Mouse (Mus musculus) liver, embryonic 14.5 days (tissue): Measurements from ENCODE around the gene Rgs2. TPM values are rescaled to one million over a fixed set of nuclear protein-coding genes. Genes with fewer than 3 reads are reported as not detected.

Experiments
- ATAC-seq: fragments of 200-750 bp; cut with Nextera tagmentation; 2 replicates; pipeline ENCODE4 v1.8.0; 2017; ENCODE audit warnings: moderate number of reproducible peaks, mild to moderate bottlenecking, moderate library complexity; ENCODE audit not compliant: insufficient read depth
- DNase-seq, 3 experiments: peaks; one replicate each; pipeline ENCODE4 v3.0.0-alpha.2; 2012 to 2013; ENCODE audit warnings: low read depth in 3 of 3, low spot score in 3 of 3
- H3K27ac ChIP-seq: fragments of 300-500 bp; sonication (generic); 2 replicates; pipeline ENCODE4 v1.5.1; 2014; ENCODE audit warnings: moderate library complexity, mild to moderate bottlenecking, control low read depth, inconsistent platforms
- H3K27me3 ChIP-seq: fragments of 300-500 bp; sonication (generic); 2 replicates; pipeline ENCODE4 v1.6.1; 2014; ENCODE audit warnings: mild to moderate bottlenecking, low read length, moderate library complexity; ENCODE audit not compliant: control insufficient read depth, insufficient read depth
- H3K36me3 ChIP-seq: fragments of 300-500 bp; sonication (generic); replicated peaks from 2 replicates; pipeline ENCODE4 v1.6.1; 2014; ENCODE audit warnings: low read depth; ENCODE audit not compliant: control insufficient read depth, insufficient read depth
- H3K4me1 ChIP-seq, 2 experiments: fragments of 200-500 bp in 1 of 2; fragments of 300-500 bp in 1 of 2; sonication (generic) in 1 of 2; replicated peaks; 2 replicates each; pipeline ENCODE4 v1.6.1; 2012 to 2014; ENCODE audit warnings: antibody characterized with exemption in 1 of 2, inconsistent platforms in 1 of 2, low read length in 1 of 2; ENCODE audit not compliant: control insufficient read depth in 2 of 2, insufficient read depth in 2 of 2
- H3K4me2 ChIP-seq: fragments of 300-500 bp; sonication (generic); 2 replicates; pipeline ENCODE4 v1.6.1; 2014; ENCODE audit warnings: low read depth, mild to moderate bottlenecking, control low read depth, moderate library complexity
- H3K4me3 ChIP-seq, 2 experiments: fragments of 200-500 bp in 1 of 2; fragments of 300-500 bp in 1 of 2; sonication (generic) in 1 of 2; 2 replicates each; pipeline ENCODE4 v1.5.1; 2012 to 2014; ENCODE audit warnings: low read depth in 2 of 2, low read length in 2 of 2, mild to moderate bottlenecking in 2 of 2, control low read depth in 1 of 2, inconsistent platforms in 1 of 2, moderate library complexity in 1 of 2; ENCODE audit not compliant: insufficient read depth in 1 of 2
- H3K9ac ChIP-seq: fragments of 300-500 bp; sonication (generic); replicated peaks from 2 replicates; pipeline ENCODE4 v1.6.1; 2014; ENCODE audit warnings: mild to moderate bottlenecking, control low read depth, moderate library complexity
- H3K9me3 ChIP-seq: fragments of 300-500 bp; sonication (generic); 2 replicates; pipeline ENCODE4 v1.6.1; 2016; ENCODE audit warnings: low read length, mixed read lengths; ENCODE audit not compliant: control insufficient read depth
- CTCF ChIP-seq: IDR thresholded peaks from 2 replicates; pipeline ENCODE4 v1.5.1; 2016; ENCODE audit warnings: antibody characterized with exemption, low read depth, control low read depth
- EP300 ChIP-seq: IDR thresholded peaks from 2 replicates; pipeline ENCODE4 v1.6.1; 2016; ENCODE audit warnings: antibody characterized with exemption, low read depth
- WGBS: fragments of 180-500 bp; shearing (Covaris S2); extraction: QIAGEN DNeasy Blood & Tissue Kit; methylation state at CpG from one replicate; pipeline ENCODE4 v1.1.7; 2014; ENCODE audit not compliant: insufficient replicate concordance; 5-methylcytosine and 5-hydroxymethylcytosine counted together
- polyA plus RNA-seq, 2 experiments: library from polyadenylated mRNA; depleted of rRNA in 1 of 2; stranded (reverse) in 1 of 2; unstranded in 1 of 2; fragments of >200 nt; fragmentation: Nextera tagmentation in 1 of 2; extraction: Ambion mirVana in 1 of 2; gene quantifications; 2 replicates each; pipeline versions ENCODE4 v1.2.1 to v1.2.3; 2012 to 2014

The Rgs2 gene
- polyA plus RNA-seq, 2 experiments: 3.4 to 8.2 TPM

GRCm38 (mm10) chr1:143999371-143999920, 4.5 kb downstream of the Rgs2 start:
- Histone ChIP-seq H3K4me3 (no peak overlapping the region), H3K9ac (no peak overlapping the region), H3K9me3 (no peaks in the 10 kb centered on the region), H3K27ac (no peak overlapping the region), H3K27me3 (no peaks in the 10 kb centered on the region), H3K36me3 (no peaks in the 10 kb centered on the region), H3K4me1 (peaks cover under 1 to 6% of the 10 kb centered on the region in 2 experiments), H3K4me2 (no peak overlapping the region)
- ATAC-seq: no peak
- DNase-seq: no peak
- WGBS: 19% methylated on average over 7 of the region's 7 CpGs
- TF ChIP-seq CTCF (no peak), EP300 (no peak)

DNA sequence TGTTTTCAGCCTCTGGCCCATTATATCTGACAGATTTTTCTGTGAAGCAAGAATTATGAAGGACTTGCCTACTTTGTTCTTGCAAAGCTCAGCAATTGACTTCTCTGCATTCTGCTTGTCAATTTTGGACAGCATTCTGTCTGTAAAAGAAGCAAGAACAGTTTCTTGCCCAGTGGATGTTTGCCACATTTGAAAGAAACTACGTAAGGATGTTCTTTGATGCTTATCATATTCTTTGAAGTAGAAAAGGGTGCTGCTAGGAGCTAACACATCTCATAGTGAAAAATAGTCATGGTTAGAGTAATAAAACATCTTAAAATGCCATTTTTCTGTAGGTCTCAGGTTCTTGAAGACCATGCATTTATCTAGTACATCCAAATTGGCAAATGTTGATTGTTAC, 10.9 kb downstream of the Rgs2 start:
- no peaks in the 10 kb centered on the region; a peak in 1 of 4 replicates for H3K4me1 ChIP-seq
- no peak overlapping the region for H3K27ac ChIP-seq
- no peak for ATAC-seq
- no peak for DNase-seq
- no peak overlapping the region for H3K9ac ChIP-seq
- no peaks in the 10 kb centered on the region for H3K36me3 ChIP-seq
- H3K9me3 ChIP-seq: no peaks in the 10 kb centered on the region
- TF ChIP-seq EP300: no peak
- no peak for TF ChIP-seq CTCF
- H3K4me3 ChIP-seq: no peak overlapping the region
- no peaks in the 10 kb centered on the region for H3K27me3 ChIP-seq
- no peak overlapping the region for H3K4me2 ChIP-seq
- WGBS: 44% methylated on average over 1 of the region's 1 CpGs

DNA sequence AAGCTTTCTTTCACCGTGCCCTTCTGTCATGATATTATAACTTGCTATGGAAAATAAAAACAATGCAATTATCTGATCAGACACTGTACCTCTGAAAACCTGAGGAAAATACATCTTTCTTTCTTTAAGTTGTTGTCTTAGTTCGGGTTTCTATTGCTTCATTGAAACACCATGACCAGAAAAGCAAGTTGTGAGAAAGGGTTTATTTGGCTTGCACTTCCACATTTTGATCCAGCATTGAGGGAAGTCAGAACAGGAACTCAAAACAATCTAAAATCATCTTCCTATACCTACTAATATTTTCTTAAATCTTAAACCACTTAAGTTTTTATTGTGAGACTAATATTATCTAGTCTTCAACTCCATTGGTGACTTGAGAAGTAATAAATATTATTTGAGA, 11.4 kb downstream of the Rgs2 start:
- no peak overlapping the region for H3K27ac ChIP-seq
- no peaks in the 10 kb centered on the region for H3K36me3 ChIP-seq
- TF ChIP-seq CTCF (no peak), EP300 (no peak)
- no peak for DNase-seq
- H3K9me3 ChIP-seq: no peaks in the 10 kb centered on the region
- H3K4me3 ChIP-seq: no peak overlapping the region
- WGBS: 36% methylated on average over 2 of the region's 2 CpGs
- no peak overlapping the region for H3K9ac ChIP-seq
- no peak overlapping the region for H3K4me2 ChIP-seq
- H3K27me3 ChIP-seq: no peaks in the 10 kb centered on the region
- no peak for ATAC-seq
- H3K4me1 ChIP-seq: no peaks in the 10 kb centered on the region; a peak in 1 of 4 replicates

GRCm38 (mm10) chr1:143990263-143990662, 13.7 kb downstream of the Rgs2 start:
- H3K9me3 ChIP-seq: no peaks in the 10 kb centered on the region
- TF ChIP-seq CTCF: no peak
- no peak for TF ChIP-seq EP300
- H3K9ac ChIP-seq: no peak overlapping the region
- 21% methylated on average over 5 of the region's 5 CpGs for WGBS
- no peaks in the 10 kb centered on the region for H3K27me3 ChIP-seq
- no peak overlapping the region for H3K27ac ChIP-seq
- ATAC-seq (no peak), DNase-seq (no peak)
- no peaks in the 10 kb centered on the region for H3K36me3 ChIP-seq
- H3K4me3 ChIP-seq: no peak overlapping the region
- H3K4me2 ChIP-seq: no peak overlapping the region
- no peaks in the 10 kb centered on the region; a peak in 1 of 4 replicates for H3K4me1 ChIP-seq

- H3K36me3 ChIP-seq: no peaks in the 10 kb centered on the region
- no peak overlapping the region for H3K4me3 ChIP-seq
- 30% methylated on average over 2 of the region's 5 CpGs for WGBS
- no peak for ATAC-seq
- no peak for DNase-seq
- H3K9me3 ChIP-seq: no peaks in the 10 kb centered on the region
- TF ChIP-seq EP300 (no peak), CTCF (no peak)
- no peak overlapping the region for H3K27ac ChIP-seq
- H3K4me2 ChIP-seq: no peak overlapping the region
- no peak overlapping the region for H3K9ac ChIP-seq
- no peaks in the 10 kb centered on the region; a peak in 1 of 4 replicates for H3K4me1 ChIP-seq
- no peaks in the 10 kb centered on the region for H3K27me3 ChIP-seq
Observed at GRCm38 (mm10) chr1:143989773-143990172, 14.2 kb downstream of the Rgs2 start.
